Mouse (Mus musculus): Measurements from ENCODE around the gene Cacna1b.

- TF ChIP-seq CTCF (conservative IDR thresholded peaks at IDR 0.05; ENCODE audit: low read length) (no peak), NANOG (IDR thresholded peaks at IDR 0.05; ENCODE audit: borderline replicate concordance, low read length) (no peak), POU5F1 (IDR thresholded peaks at IDR 0.05; ENCODE audit: borderline replicate concordance, low read length) (no peak)
Observed at GRCm38 (mm10) chr2:24733157-24733556, 29.8 kb downstream of the Cacna1b start.

Data from E14TG2a.4 (cell line).